Mouse (Mus musculus): Measurements from ENCODE around the gene Iffo2.

- TF ChIP-seq CTCF (IDR thresholded peaks at IDR 0.05; ENCODE audit: extremely low read depth, insufficient read length, insufficient replicate concordance, low read depth, low read length) (no peak), POLR2A (IDR thresholded peaks at IDR 0.05; ENCODE audit: low read depth, low read length) (no peak)
Observed at GRCm38 (mm10) chr4:139610954-139611353, 80.6 kb downstream of the Iffo2 start.

Data from small intestine, adult 2 months (tissue).